Mouse (Mus musculus): ENCODE data around the gene Slc25a17. TPM values are rescaled to one million over a fixed set of nuclear protein-coding genes. Genes with fewer than 3 reads are reported as not detected.

The Slc25a17 gene
- polyA plus RNA-seq, 1 experiment from 2014 or later: 61.8 TPM

- no peak overlapping the region for H3K4me3 ChIP-seq (ENCODE audit: low read length)
- WGBS: 92% methylated on average over 2 of the region's 2 CpGs
- H3K4me1 ChIP-seq (ENCODE audit: control insufficient read depth, insufficient read depth, low read length): no peaks in the 10 kb centered on the region
- ATAC-seq (replicated peaks; ENCODE audit: extremely low read depth, insufficient read depth, low FRiP score): no peak
- H3K9me3 ChIP-seq (replicated peaks; ENCODE audit: control insufficient read depth, low read length): no peaks in the 10 kb centered on the region
- no peaks in the 10 kb centered on the region for H3K27me3 ChIP-seq (ENCODE audit: control insufficient read depth, insufficient read depth, low read length)
- no peak overlapping the region for H3K9ac ChIP-seq (ENCODE audit: low read length)
- H3K36me3 ChIP-seq (ENCODE audit: control insufficient read depth, insufficient read depth): peaks cover 28% of the 10 kb centered on the region
- no peak overlapping the region for H3K27ac ChIP-seq (ENCODE audit: low read length)
- H3K4me2 ChIP-seq (ENCODE audit: low read depth, low read length): no peak overlapping the region
Measured at GRCm38 (mm10) chr15:81378845-81379244, 18.2 kb upstream of the Slc25a17 start.

GRCm38 (mm10) chr15:81374621-81375020, 14.0 kb upstream of the Slc25a17 start:
- Histone ChIP-seq H3K9ac (ENCODE audit: low read length) (no peak overlapping the region), H3K4me1 (ENCODE audit: control insufficient read depth, insufficient read depth, low read length) (no peaks in the 10 kb centered on the region), H3K4me2 (ENCODE audit: low read depth, low read length) (no peak overlapping the region), H3K36me3 (ENCODE audit: control insufficient read depth, insufficient read depth) (peaks cover 40% of the 10 kb centered on the region), H3K27me3 (ENCODE audit: control insufficient read depth, insufficient read depth, low read length) (no peaks in the 10 kb centered on the region), H3K4me3 (ENCODE audit: low read length) (no peak overlapping the region), H3K9me3 (replicated peaks; ENCODE audit: control insufficient read depth, low read length) (no peaks in the 10 kb centered on the region), H3K27ac (ENCODE audit: low read length) (no peak overlapping the region)
- no peak for ATAC-seq (replicated peaks; ENCODE audit: extremely low read depth, insufficient read depth, low FRiP score)
- 86% methylated on average over 11 of the region's 11 CpGs for WGBS

GRCm38 (mm10) chr15:81370356-81370755, 9.7 kb upstream of the Slc25a17 start:
- no peaks in the 10 kb centered on the region for H3K4me1 ChIP-seq (ENCODE audit: control insufficient read depth, insufficient read depth, low read length)
- ATAC-seq (replicated peaks; ENCODE audit: extremely low read depth, insufficient read depth, low FRiP score): no peak
- H3K27ac ChIP-seq (ENCODE audit: low read length): no peak overlapping the region
- peaks cover 52% of the 10 kb centered on the region for H3K36me3 ChIP-seq (ENCODE audit: control insufficient read depth, insufficient read depth)
- no peak overlapping the region for H3K4me3 ChIP-seq (ENCODE audit: low read length)
- WGBS: 75% methylated on average over 1 of the region's 1 CpGs
- H3K9me3 ChIP-seq (replicated peaks; ENCODE audit: control insufficient read depth, low read length): no peaks in the 10 kb centered on the region
- no peaks in the 10 kb centered on the region for H3K27me3 ChIP-seq (ENCODE audit: control insufficient read depth, insufficient read depth, low read length)
- H3K4me2 ChIP-seq (ENCODE audit: low read depth, low read length): no peak overlapping the region
- H3K9ac ChIP-seq (ENCODE audit: low read length): no peak overlapping the region

GRCm38 (mm10) chr15:81368601-81369000, 8.0 kb upstream of the Slc25a17 start:
- peaks cover 53% of the 10 kb centered on the region for H3K36me3 ChIP-seq (ENCODE audit: control insufficient read depth, insufficient read depth)

GRCm38 (mm10) chr15:81366241-81366640, 5.6 kb upstream of the Slc25a17 start:
- no peak for ATAC-seq (replicated peaks; ENCODE audit: extremely low read depth, insufficient read depth, low FRiP score)
- H3K9ac ChIP-seq (ENCODE audit: low read length): no peak overlapping the region
- no peak overlapping the region for H3K4me3 ChIP-seq (ENCODE audit: low read length)
- H3K36me3 ChIP-seq (ENCODE audit: control insufficient read depth, insufficient read depth): peaks cover 45% of the 10 kb centered on the region
- no peaks in the 10 kb centered on the region for H3K27me3 ChIP-seq (ENCODE audit: control insufficient read depth, insufficient read depth, low read length)
- no peak overlapping the region for H3K27ac ChIP-seq (ENCODE audit: low read length)
- peaks cover 4% of the 10 kb centered on the region for H3K4me1 ChIP-seq (ENCODE audit: control insufficient read depth, insufficient read depth, low read length)
- WGBS: 71% methylated on average over 4 of the region's 4 CpGs
- H3K9me3 ChIP-seq (replicated peaks; ENCODE audit: control insufficient read depth, low read length): no peaks in the 10 kb centered on the region
- no peak overlapping the region for H3K4me2 ChIP-seq (ENCODE audit: low read depth, low read length)

More at GRCm38 (mm10) chr15:81368601-81369000, 8.0 kb upstream of the Slc25a17 start:
- Histone ChIP-seq H3K4me2 (ENCODE audit: low read depth, low read length) (no peak overlapping the region), H3K4me1 (ENCODE audit: control insufficient read depth, insufficient read depth, low read length) (no peaks in the 10 kb centered on the region), H3K9me3 (replicated peaks; ENCODE audit: control insufficient read depth, low read length) (no peaks in the 10 kb centered on the region), H3K4me3 (ENCODE audit: low read length) (no peak overlapping the region), H3K9ac (ENCODE audit: low read length) (no peak overlapping the region), H3K27ac (ENCODE audit: low read length) (no peak overlapping the region), H3K27me3 (ENCODE audit: control insufficient read depth, insufficient read depth, low read length) (no peaks in the 10 kb centered on the region)
- no peak for ATAC-seq (replicated peaks; ENCODE audit: extremely low read depth, insufficient read depth, low FRiP score)
- 93% methylated on average over 1 of the region's 1 CpGs for WGBS

GRCm38 (mm10) chr15:81365246-81365645, 4.6 kb upstream of the Slc25a17 start:
- no peaks in the 10 kb centered on the region for H3K27me3 ChIP-seq (ENCODE audit: control insufficient read depth, insufficient read depth, low read length)
- no peak overlapping the region for H3K4me2 ChIP-seq (ENCODE audit: low read depth, low read length)
- peaks cover 37% of the 10 kb centered on the region for H3K36me3 ChIP-seq (ENCODE audit: control insufficient read depth, insufficient read depth)
- no peak overlapping the region for H3K4me3 ChIP-seq (ENCODE audit: low read length)
- no peaks in the 10 kb centered on the region for H3K9me3 ChIP-seq (replicated peaks; ENCODE audit: control insufficient read depth, low read length)
- no peak overlapping the region for H3K9ac ChIP-seq (ENCODE audit: low read length)
- 80% methylated on average over 8 of the region's 8 CpGs for WGBS
- H3K4me1 ChIP-seq (ENCODE audit: control insufficient read depth, insufficient read depth, low read length): peaks cover 4% of the 10 kb centered on the region
- ATAC-seq (replicated peaks; ENCODE audit: extremely low read depth, insufficient read depth, low FRiP score): no peak
- H3K27ac ChIP-seq (ENCODE audit: low read length): no peak overlapping the region

- peaks cover 34% of the 10 kb centered on the region for H3K36me3 ChIP-seq (ENCODE audit: control insufficient read depth, insufficient read depth)
Measured at GRCm38 (mm10) chr15:81364271-81364670, 3.7 kb upstream of the Slc25a17 start.

GRCm38 (mm10) chr15:81362501-81362900, 1.9 kb upstream of the Slc25a17 start:
- ATAC-seq (replicated peaks; ENCODE audit: extremely low read depth, insufficient read depth, low FRiP score): no peak
- Histone ChIP-seq H3K4me3 (ENCODE audit: low read length) (no peak overlapping the region), H3K9me3 (replicated peaks; ENCODE audit: control insufficient read depth, low read length) (no peaks in the 10 kb centered on the region), H3K27me3 (ENCODE audit: control insufficient read depth, insufficient read depth, low read length) (no peaks in the 10 kb centered on the region), H3K27ac (ENCODE audit: low read length) (no peak overlapping the region), H3K4me1 (ENCODE audit: control insufficient read depth, insufficient read depth, low read length) (peaks cover 11% of the 10 kb centered on the region), H3K4me2 (ENCODE audit: low read depth, low read length) (no peak overlapping the region), H3K36me3 (ENCODE audit: control insufficient read depth, insufficient read depth) (peaks cover 30% of the 10 kb centered on the region), H3K9ac (ENCODE audit: low read length) (no peak overlapping the region)
- 78% methylated on average over 1 of the region's 1 CpGs for WGBS

More at GRCm38 (mm10) chr15:81364271-81364670, 3.7 kb upstream of the Slc25a17 start:
- Histone ChIP-seq H3K9me3 (replicated peaks; ENCODE audit: control insufficient read depth, low read length) (no peaks in the 10 kb centered on the region), H3K9ac (ENCODE audit: low read length) (no peak overlapping the region), H3K27me3 (ENCODE audit: control insufficient read depth, insufficient read depth, low read length) (no peaks in the 10 kb centered on the region), H3K4me3 (ENCODE audit: low read length) (no peak overlapping the region), H3K4me2 (ENCODE audit: low read depth, low read length) (no peak overlapping the region), H3K4me1 (ENCODE audit: control insufficient read depth, insufficient read depth, low read length) (peaks cover 11% of the 10 kb centered on the region), H3K27ac (ENCODE audit: low read length) (no peak overlapping the region)
- WGBS: 88% methylated on average over 1 of the region's 1 CpGs
- ATAC-seq (replicated peaks; ENCODE audit: extremely low read depth, insufficient read depth, low FRiP score): no peak

GRCm38 (mm10) chr15:81361417-81362015, 904 bp upstream of the Slc25a17 start:
- H3K4me3 ChIP-seq (ENCODE audit: low read length): no peak overlapping the region; the same call in 1 of the 2 replicates
- H3K4me2 ChIP-seq (ENCODE audit: low read depth, low read length): peak overlapping the region; percentile 73
- H3K27ac ChIP-seq (ENCODE audit: low read length): peak overlapping the region; percentile 88
- H3K4me1 ChIP-seq (ENCODE audit: control insufficient read depth, insufficient read depth, low read length): peaks cover 11% of the 10 kb centered on the region
- no peaks in the 10 kb centered on the region for H3K9me3 ChIP-seq (replicated peaks; ENCODE audit: control insufficient read depth, low read length)
- 25% methylated on average over 10 of the region's 10 CpGs for WGBS
- peaks cover 20% of the 10 kb centered on the region for H3K36me3 ChIP-seq (ENCODE audit: control insufficient read depth, insufficient read depth)
- no peak for ATAC-seq (replicated peaks; ENCODE audit: extremely low read depth, insufficient read depth, low FRiP score)
- no peaks in the 10 kb centered on the region for H3K27me3 ChIP-seq (ENCODE audit: control insufficient read depth, insufficient read depth, low read length)
- H3K9ac ChIP-seq (ENCODE audit: low read length): no peak overlapping the region
